Mouse (Mus musculus): ENCODE data around the gene Tex2. TPM values are rescaled to one million over a fixed set of nuclear protein-coding genes. Genes with fewer than 3 reads are reported as not detected.

Gene Tex2
- polyA plus RNA-seq, 1 experiment from 2014 or later = 39.5 TPM

- Histone ChIP-seq H3K4me2 (ENCODE audit: low read depth, low read length) (no peak overlapping the region), H3K4me1 (ENCODE audit: control insufficient read depth, insufficient read depth, low read length) (no peaks in the 10 kb centered on the region), H3K36me3 (ENCODE audit: control insufficient read depth, insufficient read depth, low read length) (no peaks in the 10 kb centered on the region), H3K4me3 (ENCODE audit: low read depth, low read length) (no peak overlapping the region), H3K9ac (replicated peaks; ENCODE audit: low read depth, low read length) (no peak overlapping the region), H3K27ac (ENCODE audit: low read depth, low read length) (no peak overlapping the region), H3K27me3 (ENCODE audit: control insufficient read depth, insufficient read depth, low read length) (no peaks in the 10 kb centered on the region), H3K9me3 (ENCODE audit: control insufficient read depth, low read length) (no peaks in the 10 kb centered on the region)
- ATAC-seq (ENCODE audit: low read depth) = no peak
- 88% methylated on average over 1 of the region's 1 CpGs for WGBS
Observed at GRCm38 (mm10) chr11:106471629-106472028, 141.6 kb downstream of the Tex2 start.

- H3K9me3 ChIP-seq (ENCODE audit: control insufficient read depth, low read length) = no peaks in the 10 kb centered on the region
- WGBS = 90% methylated on average over 1 of the region's 1 CpGs
- no peak overlapping the region for H3K9ac ChIP-seq (replicated peaks; ENCODE audit: low read depth, low read length)
- H3K4me1 ChIP-seq (ENCODE audit: control insufficient read depth, insufficient read depth, low read length) = no peaks in the 10 kb centered on the region
- no peaks in the 10 kb centered on the region for H3K27me3 ChIP-seq (ENCODE audit: control insufficient read depth, insufficient read depth, low read length)
- H3K4me2 ChIP-seq (ENCODE audit: low read depth, low read length) = no peak overlapping the region
- no peaks in the 10 kb centered on the region for H3K36me3 ChIP-seq (ENCODE audit: control insufficient read depth, insufficient read depth, low read length)
- no peak overlapping the region for H3K4me3 ChIP-seq (ENCODE audit: low read depth, low read length)
- H3K27ac ChIP-seq (ENCODE audit: low read depth, low read length) = no peak overlapping the region
- no peak for ATAC-seq (ENCODE audit: low read depth)
Observed at GRCm38 (mm10) chr11:106468509-106468908, 144.7 kb downstream of the Tex2 start.

- Histone ChIP-seq H3K9ac (replicated peaks; ENCODE audit: low read depth, low read length) (no peak overlapping the region), H3K27ac (ENCODE audit: low read depth, low read length) (no peak overlapping the region), H3K9me3 (ENCODE audit: control insufficient read depth, low read length) (no peaks in the 10 kb centered on the region), H3K4me1 (ENCODE audit: control insufficient read depth, insufficient read depth, low read length) (no peaks in the 10 kb centered on the region), H3K27me3 (ENCODE audit: control insufficient read depth, insufficient read depth, low read length) (no peaks in the 10 kb centered on the region), H3K4me3 (ENCODE audit: low read depth, low read length) (no peak overlapping the region), H3K36me3 (ENCODE audit: control insufficient read depth, insufficient read depth, low read length) (no peaks in the 10 kb centered on the region), H3K4me2 (ENCODE audit: low read depth, low read length) (no peak overlapping the region)
- 91% methylated on average over 4 of the region's 4 CpGs for WGBS
- no peak for ATAC-seq (ENCODE audit: low read depth)
Observed at GRCm38 (mm10) chr11:106465932-106466331, 147.3 kb downstream of the Tex2 start.

GRCm38 (mm10) chr11:106465545-106465903 is 147.7 kb downstream of the Tex2 start:
- H3K4me1 ChIP-seq (ENCODE audit: control insufficient read depth, insufficient read depth, low read length) = no peaks in the 10 kb centered on the region
- no peak overlapping the region for H3K27ac ChIP-seq (ENCODE audit: low read depth, low read length)
- H3K4me2 ChIP-seq (ENCODE audit: low read depth, low read length) = no peak overlapping the region
- no peaks in the 10 kb centered on the region for H3K9me3 ChIP-seq (ENCODE audit: control insufficient read depth, low read length)
- ATAC-seq (ENCODE audit: low read depth) = no peak
- H3K27me3 ChIP-seq (ENCODE audit: control insufficient read depth, insufficient read depth, low read length) = no peaks in the 10 kb centered on the region
- H3K9ac ChIP-seq (replicated peaks; ENCODE audit: low read depth, low read length) = no peak overlapping the region
- 97% methylated on average over 1 of the region's 1 CpGs for WGBS
- H3K36me3 ChIP-seq (ENCODE audit: control insufficient read depth, insufficient read depth, low read length) = no peaks in the 10 kb centered on the region
- H3K4me3 ChIP-seq (ENCODE audit: low read depth, low read length) = no peak overlapping the region

- Histone ChIP-seq H3K9me3 (ENCODE audit: control insufficient read depth, low read length) (no peaks in the 10 kb centered on the region), H3K27ac (ENCODE audit: low read depth, low read length) (no peak overlapping the region), H3K4me3 (ENCODE audit: low read depth, low read length) (no peak overlapping the region), H3K4me1 (ENCODE audit: control insufficient read depth, insufficient read depth, low read length) (no peaks in the 10 kb centered on the region), H3K27me3 (ENCODE audit: control insufficient read depth, insufficient read depth, low read length) (no peaks in the 10 kb centered on the region), H3K36me3 (ENCODE audit: control insufficient read depth, insufficient read depth, low read length) (no peaks in the 10 kb centered on the region), H3K4me2 (ENCODE audit: low read depth, low read length) (no peak overlapping the region), H3K9ac (replicated peaks; ENCODE audit: low read depth, low read length) (no peak overlapping the region)
- no peak for ATAC-seq (ENCODE audit: low read depth)
- 62% methylated on average over 4 of the region's 4 CpGs for WGBS
Observed at GRCm38 (mm10) chr11:106464681-106465544, 148.3 kb downstream of the Tex2 start.

GRCm38 (mm10) chr11:106463845-106464244 is 149.4 kb downstream of the Tex2 start:
- Histone ChIP-seq H3K9me3 (ENCODE audit: control insufficient read depth, low read length) (no peaks in the 10 kb centered on the region), H3K27me3 (ENCODE audit: control insufficient read depth, insufficient read depth, low read length) (no peaks in the 10 kb centered on the region), H3K4me2 (ENCODE audit: low read depth, low read length) (no peak overlapping the region), H3K4me3 (ENCODE audit: low read depth, low read length) (no peak overlapping the region), H3K36me3 (ENCODE audit: control insufficient read depth, insufficient read depth, low read length) (no peaks in the 10 kb centered on the region), H3K4me1 (ENCODE audit: control insufficient read depth, insufficient read depth, low read length) (no peaks in the 10 kb centered on the region), H3K9ac (replicated peaks; ENCODE audit: low read depth, low read length) (no peak overlapping the region), H3K27ac (ENCODE audit: low read depth, low read length) (no peak overlapping the region)
- 81% methylated on average over 5 of the region's 5 CpGs for WGBS
- ATAC-seq (ENCODE audit: low read depth) = no peak

GRCm38 (mm10) chr11:106462309-106462708 is 150.9 kb downstream of the Tex2 start:
- 87% methylated on average over 3 of the region's 3 CpGs for WGBS
- H3K27ac ChIP-seq (ENCODE audit: low read depth, low read length) = no peak overlapping the region
- H3K27me3 ChIP-seq (ENCODE audit: control insufficient read depth, insufficient read depth, low read length) = no peaks in the 10 kb centered on the region
- H3K9me3 ChIP-seq (ENCODE audit: control insufficient read depth, low read length) = no peaks in the 10 kb centered on the region
- no peak overlapping the region for H3K9ac ChIP-seq (replicated peaks; ENCODE audit: low read depth, low read length)
- no peaks in the 10 kb centered on the region for H3K36me3 ChIP-seq (ENCODE audit: control insufficient read depth, insufficient read depth, low read length)
- no peaks in the 10 kb centered on the region for H3K4me1 ChIP-seq (ENCODE audit: control insufficient read depth, insufficient read depth, low read length)
- ATAC-seq (ENCODE audit: low read depth) = no peak
- H3K4me2 ChIP-seq (ENCODE audit: low read depth, low read length) = no peak overlapping the region
- no peak overlapping the region for H3K4me3 ChIP-seq (ENCODE audit: low read depth, low read length)

- Histone ChIP-seq H3K4me2 (ENCODE audit: low read depth, low read length) (no peak overlapping the region), H3K36me3 (ENCODE audit: control insufficient read depth, insufficient read depth, low read length) (no peaks in the 10 kb centered on the region), H3K4me1 (ENCODE audit: control insufficient read depth, insufficient read depth, low read length) (no peaks in the 10 kb centered on the region), H3K27ac (ENCODE audit: low read depth, low read length) (no peak overlapping the region), H3K9ac (replicated peaks; ENCODE audit: low read depth, low read length) (no peak overlapping the region), H3K4me3 (ENCODE audit: low read depth, low read length) (no peak overlapping the region), H3K27me3 (ENCODE audit: control insufficient read depth, insufficient read depth, low read length) (no peaks in the 10 kb centered on the region), H3K9me3 (ENCODE audit: control insufficient read depth, low read length) (no peaks in the 10 kb centered on the region)
- 89% methylated on average over 5 of the region's 5 CpGs for WGBS
- no peak for ATAC-seq (ENCODE audit: low read depth)
Observed at GRCm38 (mm10) chr11:106461145-106461932, 151.9 kb downstream of the Tex2 start.

- Histone ChIP-seq H3K4me1 (ENCODE audit: control insufficient read depth, insufficient read depth, low read length) (no peaks in the 10 kb centered on the region), H3K9me3 (ENCODE audit: control insufficient read depth, low read length) (no peaks in the 10 kb centered on the region), H3K27ac (ENCODE audit: low read depth, low read length) (no peak overlapping the region), H3K36me3 (ENCODE audit: control insufficient read depth, insufficient read depth, low read length) (no peaks in the 10 kb centered on the region), H3K4me2 (ENCODE audit: low read depth, low read length) (no peak overlapping the region), H3K4me3 (ENCODE audit: low read depth, low read length) (no peak overlapping the region), H3K9ac (replicated peaks; ENCODE audit: low read depth, low read length) (no peak overlapping the region), H3K27me3 (ENCODE audit: control insufficient read depth, insufficient read depth, low read length) (no peaks in the 10 kb centered on the region)
- whole genome bisulfite sequencing = 98% methylated on average over 1 of the region's 1 CpGs
- no peak for ATAC-seq (ENCODE audit: low read depth)
Observed at GRCm38 (mm10) chr11:106460671-106461070, 152.6 kb downstream of the Tex2 start.

Measured in neural tube, embryonic 14.5 days (tissue).